Mouse (Mus musculus): ENCODE data around the gene Stra6. TPM values are rescaled to one million over a fixed set of nuclear protein-coding genes. Genes with fewer than 3 reads are reported as not detected.

The Stra6 gene
- polyA plus RNA-seq, 1 experiment = 5.7 TPM

DNA sequence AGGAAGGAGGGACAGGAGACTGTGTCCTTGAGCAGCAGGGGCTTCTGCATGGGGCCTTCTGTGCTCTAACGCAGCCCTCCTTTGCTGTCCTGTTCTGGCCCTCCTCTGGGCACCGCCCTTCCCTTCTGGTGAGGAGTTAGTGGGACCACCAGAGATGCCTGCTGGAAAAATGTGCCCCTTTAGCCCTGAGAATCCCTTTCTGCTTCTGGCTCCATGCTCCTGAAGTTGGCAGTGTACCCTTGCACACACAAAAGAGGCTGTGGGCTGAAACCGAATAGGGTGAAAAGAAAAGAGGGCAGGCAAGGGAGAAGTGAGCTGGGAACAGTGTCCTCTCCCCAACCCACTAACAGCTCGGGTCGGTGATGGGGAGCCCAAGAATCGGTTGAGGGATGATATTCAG, 14.4 kb upstream of the Stra6 start:
- DNase-seq (ENCODE audit: extremely low spot score in 1 of 2, low spot score in 1 of 2) = no peak

DNA sequence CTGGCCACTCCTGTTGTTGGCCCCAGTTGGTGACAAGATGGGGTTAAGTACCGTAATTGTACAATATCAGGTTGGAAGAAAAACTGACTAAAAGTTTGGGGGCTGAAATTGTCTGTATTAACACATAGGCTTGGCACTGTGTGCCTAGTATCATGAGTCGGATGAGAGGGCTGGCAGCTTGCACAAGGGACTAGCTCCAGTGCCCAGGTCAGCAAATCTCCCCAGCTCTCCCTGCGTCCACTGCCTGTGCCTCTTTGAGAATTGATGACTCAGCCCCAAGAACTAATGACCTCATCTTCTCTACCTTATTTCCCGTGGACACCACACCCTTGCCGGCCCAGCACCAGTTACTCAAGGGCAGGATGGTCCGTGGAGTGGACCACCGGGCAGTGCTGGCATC, 13.7 kb upstream of the Stra6 start:
- no peak for DNase-seq (ENCODE audit: extremely low spot score in 1 of 2, low spot score in 1 of 2)

DNA sequence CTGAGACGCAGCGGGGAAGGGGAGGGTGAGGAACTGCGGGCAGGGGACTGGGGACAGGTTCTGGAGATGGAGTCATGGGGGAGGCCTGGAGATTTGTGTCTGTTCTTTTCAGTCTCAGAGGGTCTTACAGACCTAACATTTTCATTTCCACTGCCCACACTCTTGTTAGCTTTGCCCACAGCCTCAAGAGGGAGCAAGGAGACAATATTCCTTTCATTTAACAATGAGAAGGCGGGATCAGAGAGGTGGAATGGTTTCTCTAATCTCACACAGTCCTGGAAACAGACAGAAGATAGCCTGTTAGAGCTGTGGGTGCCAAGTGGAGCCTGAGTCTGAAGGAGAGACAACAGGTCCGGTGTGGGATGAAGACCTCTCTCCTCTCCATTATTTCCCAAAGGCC, 11.7 kb upstream of the Stra6 start:
- no peak for DNase-seq (ENCODE audit: extremely low spot score in 1 of 2, low spot score in 1 of 2)

DNA sequence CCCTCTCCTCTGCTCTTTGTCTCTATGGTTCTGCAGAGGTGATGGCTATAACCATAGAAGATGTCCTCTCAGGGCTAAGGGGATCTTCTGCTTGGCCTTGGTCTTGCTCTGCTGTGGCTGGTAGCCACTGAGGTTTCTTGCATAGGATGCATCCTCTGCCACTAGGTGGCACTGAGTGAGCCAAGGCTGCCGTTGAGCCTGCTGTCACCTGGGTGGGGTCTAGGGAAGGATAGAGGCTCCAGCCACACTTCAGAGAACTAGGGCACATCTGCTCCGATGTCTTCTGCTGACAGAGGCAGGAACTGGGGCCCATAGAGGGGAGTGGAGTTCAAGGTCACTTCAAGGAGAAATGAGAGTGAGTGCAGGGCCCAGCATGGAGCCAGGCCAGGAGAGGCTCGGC, 10.5 kb upstream of the Stra6 start:
- DNase-seq (ENCODE audit: extremely low spot score in 1 of 2, low spot score in 1 of 2) = peak; percentile 64 to 84

DNA sequence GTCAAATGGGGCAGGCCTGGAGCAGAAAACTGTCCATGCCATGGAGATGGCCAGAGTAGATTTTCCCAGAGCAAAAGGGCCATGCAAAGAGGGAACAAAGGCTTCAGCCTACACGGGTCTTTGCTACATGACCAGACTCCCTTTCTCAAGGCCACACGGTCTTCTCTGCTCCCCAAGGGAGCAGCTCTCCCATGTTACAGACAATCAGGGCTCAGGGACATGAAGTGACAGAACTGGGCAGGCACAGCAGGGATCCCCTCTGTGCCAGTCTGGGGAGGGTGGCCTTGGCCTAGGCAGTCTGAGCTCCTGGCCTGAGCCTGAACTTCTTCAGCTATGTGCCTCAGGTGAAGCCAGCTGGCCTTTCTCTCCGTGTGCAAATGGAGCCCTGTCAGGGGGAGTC, 10.0 kb upstream of the Stra6 start:
- DNase-seq (ENCODE audit: extremely low spot score in 1 of 2, low spot score in 1 of 2) = no peak

DNA sequence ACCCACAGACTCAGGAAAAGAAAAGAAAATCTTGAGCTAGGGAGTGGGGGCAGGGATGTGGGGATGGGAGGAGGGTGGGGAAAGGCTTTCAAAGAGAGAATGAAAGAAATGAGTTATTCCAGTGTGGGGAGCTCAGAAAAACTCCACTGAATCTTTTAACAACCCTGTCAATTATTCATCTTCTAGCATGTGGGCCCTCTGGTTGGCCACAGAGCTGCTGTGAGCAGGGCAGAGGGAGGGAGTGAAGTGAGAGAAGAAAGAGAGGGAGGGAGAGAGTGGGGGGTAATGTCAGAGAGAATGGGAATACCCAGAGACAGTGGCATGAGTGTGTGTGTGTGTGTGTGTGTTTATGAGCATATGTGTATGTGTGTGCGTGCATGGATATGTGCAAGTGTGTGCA, 9.6 kb upstream of the Stra6 start:
- no peak for DNase-seq (ENCODE audit: extremely low spot score in 1 of 2, low spot score in 1 of 2)

DNA sequence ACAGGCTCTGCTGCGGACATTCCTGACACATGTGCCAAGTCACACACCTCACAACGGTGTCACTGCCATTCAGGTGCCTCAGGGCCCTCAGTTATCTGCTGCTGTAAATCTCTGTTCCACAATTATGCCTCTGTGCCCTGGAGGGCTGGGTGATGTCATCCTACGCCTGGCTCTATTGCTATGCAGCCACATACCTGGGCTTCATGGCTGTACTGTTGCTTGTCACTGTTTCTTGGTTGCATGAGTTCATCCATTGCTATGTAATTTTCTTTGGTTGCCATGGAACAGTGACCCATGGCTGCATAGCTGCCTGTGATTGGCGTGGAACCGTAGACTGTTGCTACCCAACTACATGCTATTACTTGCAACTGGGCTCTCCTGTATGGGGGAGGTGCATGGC, 7.9 kb upstream of the Stra6 start:
- no peak for DNase-seq (ENCODE audit: extremely low spot score in 1 of 2, low spot score in 1 of 2)

DNA sequence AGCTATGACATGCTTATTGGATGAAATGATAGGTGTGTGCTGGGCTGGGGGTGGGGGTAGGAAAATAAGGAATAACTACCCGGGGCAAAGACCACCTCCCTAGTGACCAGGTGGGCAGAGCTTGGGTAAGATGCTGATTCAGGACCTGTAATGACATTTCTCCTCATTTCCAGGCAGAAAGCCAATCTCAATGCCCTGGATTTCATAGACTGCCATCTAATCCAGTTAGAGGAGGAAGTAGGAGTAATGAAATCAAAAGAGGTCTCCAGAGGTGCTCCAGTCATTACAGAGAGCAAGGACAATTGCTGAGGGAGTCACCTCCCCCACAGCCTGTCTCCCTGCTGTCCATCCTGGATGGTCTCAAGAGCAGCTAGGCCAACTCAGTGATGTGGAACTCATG, 3.7 kb upstream of the Stra6 start:
- DNase-seq (ENCODE audit: extremely low spot score in 1 of 2, low spot score in 1 of 2) = no peak

DNA sequence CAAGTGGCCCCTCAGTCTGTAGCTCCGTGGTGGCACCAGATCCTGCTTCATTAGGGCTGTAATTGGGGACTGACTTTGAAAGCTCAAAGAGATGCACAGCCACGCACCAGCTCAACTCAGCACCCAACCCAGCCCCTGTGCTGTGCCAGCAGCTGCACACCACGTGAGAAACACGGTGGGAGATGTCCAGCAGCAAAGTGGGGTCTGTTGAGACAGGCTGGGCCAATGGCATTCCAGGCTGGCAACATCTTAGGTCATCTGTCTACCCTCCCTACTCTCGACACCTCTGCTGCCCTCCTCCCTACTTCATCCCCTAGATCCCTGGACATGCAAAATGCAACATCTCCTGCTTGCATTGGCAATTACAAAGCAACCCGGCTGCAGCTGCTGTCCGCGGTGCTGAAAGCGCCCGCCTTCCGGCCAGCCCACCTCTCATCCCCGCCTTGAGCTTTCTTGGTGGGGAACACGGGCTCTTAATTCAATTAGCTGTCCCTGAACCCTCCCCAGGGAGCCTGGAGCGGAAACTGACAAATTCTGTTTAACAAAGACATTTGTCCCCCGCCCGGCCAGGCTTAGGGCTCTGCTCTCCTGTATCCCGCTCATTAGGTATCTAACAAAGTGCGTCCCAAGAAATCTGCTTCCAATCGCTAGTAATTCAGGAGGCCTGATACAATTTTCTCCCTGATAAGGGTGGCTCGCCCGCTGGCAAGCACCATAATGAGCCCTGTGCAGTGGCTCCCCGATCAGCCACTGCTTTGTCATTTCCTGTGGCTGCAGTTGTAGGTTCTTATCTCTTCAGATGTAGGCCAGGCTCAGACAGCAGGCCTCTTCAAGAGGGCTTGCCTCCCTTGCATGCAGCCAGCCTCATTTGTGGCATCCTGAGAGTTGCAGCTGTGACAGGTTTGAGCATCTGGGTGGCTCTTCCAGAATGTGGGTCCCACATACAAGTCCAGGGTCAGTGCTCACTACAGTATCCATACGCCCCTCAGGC, 2.6 kb upstream of the Stra6 start:
- DNase-seq (ENCODE audit: extremely low spot score in 1 of 2, low spot score in 1 of 2) = no peak

DNA sequence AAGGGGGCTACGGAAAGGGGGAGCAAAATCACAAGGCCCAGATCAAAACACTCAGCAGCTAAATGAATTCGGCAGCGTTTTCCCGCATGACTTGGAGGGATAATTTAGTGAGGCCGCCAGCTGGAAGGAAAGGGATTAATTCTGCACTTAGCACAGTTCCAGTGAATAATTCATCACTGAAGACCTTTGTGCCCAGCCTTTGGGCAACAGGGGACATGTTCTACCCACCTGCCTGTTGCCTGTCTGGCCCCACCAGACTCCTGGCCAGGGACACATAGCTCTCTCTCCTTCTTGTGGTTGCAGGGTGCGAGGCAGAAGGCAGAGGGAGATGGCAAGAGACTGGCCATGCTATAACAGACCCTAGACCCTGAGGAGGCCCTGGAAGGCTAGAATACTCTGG, 1.9 kb downstream of the Stra6 start:
- DNase-seq (ENCODE audit: extremely low spot score in 1 of 2, low spot score in 1 of 2) = no peak

DNA sequence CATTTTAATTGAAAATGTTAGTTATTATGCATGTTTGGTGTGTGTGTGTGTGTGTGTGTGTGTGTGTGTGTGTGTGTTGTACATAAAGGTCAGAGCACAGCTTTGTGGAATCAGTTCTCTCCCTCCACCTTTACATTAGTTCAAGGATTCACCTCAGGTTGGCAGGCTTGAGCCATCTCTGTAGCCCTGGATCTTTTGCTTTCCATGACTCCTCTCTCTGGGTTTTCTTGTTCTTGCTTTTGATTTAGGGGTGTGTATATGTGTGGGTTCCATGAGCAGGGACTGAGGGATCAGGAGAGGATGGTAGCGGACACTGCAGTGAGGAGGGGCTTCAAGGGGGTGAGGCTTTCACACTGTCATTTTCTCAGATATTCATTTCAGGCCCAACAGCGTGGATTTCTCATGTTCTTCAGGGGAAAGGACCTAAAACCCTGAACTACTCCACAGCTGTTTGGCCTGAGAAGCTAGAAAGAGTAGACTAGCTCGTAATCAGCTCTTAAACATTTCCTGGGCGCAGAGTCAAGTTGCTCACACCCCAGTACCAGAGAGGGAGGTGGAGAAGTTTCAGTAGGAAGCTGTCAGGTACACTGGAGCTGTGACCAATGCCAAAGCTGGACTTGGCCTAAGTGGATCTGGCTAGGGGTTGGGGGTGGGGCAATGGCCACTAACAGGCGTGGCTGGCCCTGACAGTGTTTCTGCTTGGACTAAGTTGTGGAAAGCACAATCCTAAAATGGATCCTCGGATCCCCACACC, 2.6 kb downstream of the Stra6 start:
- peak in 1 of 2 experiments; percentile 40 for DNase-seq (ENCODE audit: extremely low spot score in 1 of 2, low spot score in 1 of 2)

DNA sequence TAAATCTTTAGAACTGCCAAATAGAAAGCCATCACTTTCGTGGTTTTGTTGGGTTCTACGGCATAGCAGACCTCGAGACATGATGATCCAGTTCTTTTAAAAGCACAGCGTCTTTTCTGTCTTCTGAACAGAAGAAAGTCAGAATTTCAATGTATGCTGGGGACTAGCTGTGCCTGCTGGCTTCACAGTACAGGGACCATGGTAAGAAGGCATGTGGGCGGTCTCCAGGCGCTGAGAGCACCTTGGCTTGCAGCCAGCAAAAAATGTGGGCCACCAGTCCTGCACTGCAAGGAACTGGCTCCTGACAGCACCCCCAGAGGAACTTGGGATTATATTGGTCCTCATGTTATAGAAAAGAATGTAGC, 3.1 kb downstream of the Stra6 start:
- DNase-seq (ENCODE audit: extremely low spot score in 1 of 2, low spot score in 1 of 2) = peak; percentile 86 to 89

DNA sequence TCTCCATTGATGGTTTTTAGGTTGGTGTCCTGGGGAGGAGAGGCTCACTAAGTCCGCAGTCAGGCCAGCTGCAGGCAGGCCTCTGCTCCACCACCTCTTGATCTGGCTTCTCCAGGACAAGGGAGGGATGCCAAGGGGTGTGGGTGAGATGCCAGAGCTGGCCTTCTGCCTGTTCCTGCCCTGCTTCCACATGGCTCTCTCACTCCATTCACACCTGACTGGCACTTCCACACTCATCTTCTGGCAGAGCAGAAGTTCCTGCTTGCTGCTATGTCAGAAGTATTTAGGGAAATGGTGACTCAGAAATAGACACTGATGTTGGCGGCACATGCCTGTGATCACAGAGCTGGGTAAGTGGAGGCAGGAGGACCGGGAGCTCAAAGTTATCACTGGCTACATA, 4.0 kb downstream of the Stra6 start:
- DNase-seq (ENCODE audit: extremely low spot score in 1 of 2, low spot score in 1 of 2) = peak; percentile 63 to 78

DNA sequence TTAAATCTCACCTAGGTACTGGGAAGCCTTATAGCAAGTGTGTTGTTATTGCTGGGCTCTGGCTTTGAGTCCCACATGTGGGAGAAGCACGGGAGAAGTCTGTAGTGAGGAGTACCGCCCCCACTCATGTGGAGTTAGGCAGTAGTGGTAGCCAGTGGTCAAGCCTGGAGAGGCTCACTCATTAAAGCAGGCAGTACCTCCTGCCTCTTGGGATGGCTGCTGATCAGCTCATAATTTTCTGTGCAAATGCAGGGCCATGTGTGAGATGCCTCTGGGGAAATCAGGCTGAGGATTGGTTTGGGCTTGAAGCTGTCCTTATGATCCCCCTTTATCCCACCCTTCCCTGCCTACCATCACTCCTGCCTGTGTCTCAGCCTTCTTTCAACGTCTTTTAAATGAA, 11.0 kb downstream of the Stra6 start:
- no peak for DNase-seq (ENCODE audit: extremely low spot score in 1 of 2, low spot score in 1 of 2)

DNA sequence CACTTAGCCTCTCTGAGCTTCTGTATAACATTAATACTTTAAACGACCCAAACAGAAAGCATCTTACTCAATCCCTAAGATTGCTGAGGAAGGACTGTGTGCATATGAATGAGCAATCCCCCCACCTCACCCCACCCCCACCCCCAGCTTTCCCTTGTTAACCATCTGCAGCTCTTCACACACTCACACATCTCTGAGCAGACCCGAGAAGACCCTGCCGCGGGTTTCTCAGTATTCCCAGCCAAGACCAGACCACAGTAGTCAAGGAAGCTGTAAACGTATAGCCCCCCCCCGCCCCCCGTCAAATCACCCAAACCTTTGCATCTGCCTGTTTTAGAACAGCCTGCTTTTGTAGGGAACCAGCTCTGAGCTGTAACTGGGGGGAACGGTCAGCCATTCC, 21.0 kb downstream of the Stra6 start:
- DNase-seq (ENCODE audit: extremely low spot score in 1 of 2, low spot score in 1 of 2) = no peak

DNA sequence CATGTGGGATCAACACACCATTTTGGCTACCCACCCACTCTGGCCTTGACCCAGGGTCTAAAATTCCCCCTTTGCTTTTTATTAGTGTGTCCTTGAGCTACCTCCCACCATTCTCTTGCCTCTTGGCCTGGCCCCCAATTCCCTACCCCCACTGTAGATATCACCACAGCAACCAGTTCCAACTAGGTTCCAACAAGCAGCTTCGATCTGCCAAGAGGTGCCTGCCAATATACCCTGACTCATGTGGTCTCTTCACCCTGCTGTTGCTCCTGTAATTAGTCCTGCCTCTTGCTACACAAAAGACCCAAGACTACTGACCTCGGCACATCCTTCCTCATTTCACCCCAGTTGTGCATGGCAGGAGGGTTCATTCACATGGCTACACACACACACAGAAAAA, 21.5 kb downstream of the Stra6 start:
- DNase-seq (ENCODE audit: extremely low spot score in 1 of 2, low spot score in 1 of 2) = no peak

DNA sequence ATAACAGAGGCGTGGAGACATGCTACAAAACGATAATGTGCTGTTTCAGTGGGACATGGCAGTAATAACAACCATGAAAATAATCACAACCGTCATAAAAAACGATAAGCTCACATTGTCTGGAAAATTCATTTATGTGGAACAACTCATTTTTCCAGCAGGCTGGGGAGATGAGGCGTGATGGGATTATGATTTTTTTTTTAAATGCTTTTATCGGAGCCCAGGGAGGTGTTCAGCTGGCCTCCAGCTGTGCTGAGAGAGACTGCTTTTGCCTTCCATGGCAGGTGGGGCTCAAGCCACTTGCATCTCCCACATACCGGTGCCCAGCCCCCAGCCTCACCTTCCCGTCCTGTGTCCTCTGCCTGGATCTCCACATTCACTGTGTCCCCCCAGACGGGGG, 22.6 kb downstream of the Stra6 start:
- no peak for DNase-seq (ENCODE audit: extremely low spot score in 1 of 2, low spot score in 1 of 2)

DNA sequence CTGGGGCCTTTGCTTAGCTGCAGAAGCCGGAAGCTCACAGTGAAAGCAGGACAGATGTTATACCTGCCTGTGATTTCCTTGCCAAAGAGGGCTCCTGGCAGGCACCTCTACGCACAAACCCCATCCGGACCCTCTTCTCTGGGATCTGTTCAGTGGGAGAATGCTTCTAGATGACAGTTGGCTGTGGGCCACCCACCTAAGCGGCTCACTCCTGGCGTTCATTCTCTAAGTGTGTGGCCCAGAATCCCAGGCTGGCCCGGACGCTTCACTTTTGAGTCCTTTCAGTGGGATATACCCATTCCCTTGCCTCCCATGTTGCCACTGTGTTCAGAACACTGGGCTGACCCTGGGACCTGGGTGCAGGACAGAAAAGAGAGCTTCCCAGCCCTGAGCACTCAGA, 23.3 kb downstream of the Stra6 start:
- DNase-seq (ENCODE audit: extremely low spot score in 1 of 2, low spot score in 1 of 2) = no peak

DNA sequence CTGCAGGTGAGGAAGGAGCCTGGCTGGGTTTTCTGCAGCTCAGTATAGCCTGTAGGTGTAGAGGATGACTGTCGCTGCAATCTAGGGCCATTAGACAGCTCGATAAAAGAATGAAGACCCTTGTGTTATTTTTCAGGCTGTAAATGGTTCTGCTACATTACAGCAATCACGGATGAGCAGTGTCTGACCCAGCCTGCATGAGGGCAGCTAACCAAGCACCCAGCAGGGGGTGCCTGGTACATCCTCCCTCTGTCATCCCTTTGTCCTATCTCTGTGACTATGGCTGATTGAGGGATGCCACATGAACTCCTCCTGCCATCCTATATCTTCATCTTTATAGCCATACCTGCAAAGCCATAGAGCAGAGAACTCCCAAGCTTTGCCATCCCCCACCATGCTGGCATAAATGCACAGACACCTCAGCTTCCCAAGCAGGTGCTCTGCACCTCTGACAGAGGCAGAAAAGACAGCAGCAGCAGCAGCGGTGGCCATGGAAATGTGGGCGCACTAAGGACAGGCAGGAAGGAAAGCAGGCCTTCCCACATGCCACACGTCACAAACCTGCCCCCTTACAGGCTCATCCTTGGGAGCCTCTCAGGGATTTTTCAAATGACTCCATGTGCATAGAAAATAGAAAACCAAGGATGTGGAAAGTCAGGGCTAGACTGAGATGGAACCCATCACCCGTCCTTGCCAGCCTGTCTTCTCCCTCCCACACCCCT, 23.9 kb downstream of the Stra6 start:
- DNase-seq (ENCODE audit: extremely low spot score in 1 of 2, low spot score in 1 of 2) = peak in 1 of 2 experiments; percentile 77

DNA sequence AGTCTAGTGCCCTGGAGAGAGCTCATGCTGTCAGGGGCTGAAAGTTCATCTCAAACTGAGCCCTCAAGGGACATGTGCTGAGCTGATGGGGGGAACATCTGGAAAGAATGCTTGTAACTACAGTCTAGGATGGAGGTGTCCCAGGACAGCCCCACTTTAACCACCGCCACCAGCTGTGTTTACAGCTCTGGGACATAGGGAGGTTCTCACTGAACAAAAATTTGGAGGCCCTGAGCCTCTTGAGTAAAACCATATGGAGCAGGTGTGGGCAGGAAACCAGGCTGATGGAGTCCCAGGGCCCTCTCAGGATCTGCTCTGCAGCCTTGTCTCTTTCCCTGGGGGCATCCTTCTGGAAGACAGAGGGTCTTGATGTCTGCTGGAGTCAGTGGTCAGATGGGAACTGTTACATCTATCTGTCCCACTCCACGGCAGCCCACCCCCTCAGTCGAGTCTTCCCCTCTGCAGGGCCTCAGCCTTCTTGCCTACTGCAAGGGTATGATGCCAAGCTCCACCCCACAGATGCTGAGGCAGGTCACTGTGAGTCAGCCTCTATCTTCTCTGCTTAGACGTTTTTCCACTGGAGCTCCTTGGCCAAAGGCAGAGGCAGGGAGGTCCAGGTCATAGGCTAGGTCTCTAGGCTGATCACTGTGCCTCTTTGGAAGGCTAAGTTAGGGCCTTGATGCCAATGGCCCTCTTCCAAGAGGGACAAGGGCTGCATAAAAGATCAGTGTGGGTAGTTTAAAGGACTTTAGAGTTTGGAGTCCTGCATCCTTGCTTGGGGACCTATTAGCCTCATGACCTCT, 28.2 kb downstream of the Stra6 start:
- DNase-seq (ENCODE audit: extremely low spot score in 1 of 2, low spot score in 1 of 2) = no peak
